9 mouse cellular contexts compared by ENCODE assay signal in the genomic region with DNA sequence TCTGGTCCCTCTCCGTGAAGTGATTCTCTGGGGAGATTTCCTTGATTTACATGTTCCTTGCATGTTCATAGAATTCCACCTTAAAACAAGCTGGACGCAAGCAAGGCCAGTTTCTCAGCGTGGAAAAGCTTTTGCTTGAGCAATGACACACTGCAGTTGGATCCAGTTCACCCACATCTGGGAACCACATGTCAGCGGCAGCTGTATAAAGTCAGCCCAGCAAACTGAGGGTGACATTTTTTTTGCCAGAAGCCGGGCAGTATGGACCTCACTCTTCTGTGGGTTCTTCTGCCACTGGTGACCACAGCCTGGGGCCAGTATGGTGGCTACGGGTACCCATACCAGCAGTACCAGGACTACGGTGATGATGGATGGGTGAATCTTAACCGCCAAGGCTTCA. TPM values are rescaled to one million over a fixed set of nuclear protein-coding genes. Genes with fewer than 3 reads are reported as not detected.
A peak's percentile ranks its signal among the peaks of the same experiment; 100 is the strongest.
DNase-seq lines count a peak whose midpoint lies in the region; ATAC-seq lines count a peak whose summit lies in the region.
"Had no signal": no experiment of that assay in that cellular context is flagged by ENCODE, and none has a peak within 500 bp of the region (broad histone marks: within the 10 kb centered on the region; RNA-seq: fewer than 3 reads in every experiment).

TSS of gene Dpt (plus strand) at position 174 of the 400 bp plus-strand sequence.

- 0 out of 2 replicates have a peak, but pooled peaks have one; percentile 23 for ATAC-seq in heart, embryonic 16.5 days (replicated peaks; ENCODE audit: extremely low read depth, insufficient read depth, low FRiP score)
- ATAC-seq in forebrain, embryonic 12.5 days (ENCODE audit: low FRiP score): no peak

- H3K4me2 ChIP-seq in heart, embryonic 16.5 days (ENCODE audit: low read depth, low read length): peak within 1 kb of the TSS; percentile 42
- no peak within 1 kb of the TSS for H3K4me2 ChIP-seq in forebrain, embryonic 12.5 days

- H3K36me3 ChIP-seq in heart, embryonic 16.5 days (ENCODE audit: control insufficient read depth, insufficient read depth): no peaks in the 10 kb centered on the region
- H3K36me3 ChIP-seq in forebrain, embryonic 12.5 days (replicated peaks): no peaks in the 10 kb centered on the region

- no peaks in the 10 kb centered on the region for H3K27me3 ChIP-seq in heart, embryonic 16.5 days (ENCODE audit: control insufficient read depth, insufficient read depth, low read length)
- no peaks in the 10 kb centered on the region for H3K27me3 ChIP-seq in forebrain, embryonic 12.5 days

- WGBS in heart, embryonic 16.5 days: 76% methylated on average over 8 of the region's 8 CpGs
- WGBS in forebrain, embryonic 12.5 days: 86% methylated on average over 8 of the region's 8 CpGs

- peak within 1 kb of the TSS; percentile 61; the same call in 1 of the 2 replicates for H3K27ac ChIP-seq in heart, embryonic 16.5 days (ENCODE audit: low read length)
- no peak within 1 kb of the TSS for H3K27ac ChIP-seq in forebrain, embryonic 12.5 days

- no peaks in the 10 kb centered on the region for H3K9me3 ChIP-seq in heart, embryonic 16.5 days (replicated peaks; ENCODE audit: control insufficient read depth, low read length)
- H3K9me3 ChIP-seq in forebrain, embryonic 12.5 days: no peaks in the 10 kb centered on the region

- DNase-seq in embryo, embryonic 10 days (ENCODE audit: low spot score): peak; percentile 12
- DNase-seq in embryo, embryonic 9.5 days (ENCODE audit: extremely low spot score): no peak
- peak; percentile 31 for DNase-seq in embryo, embryonic 11 days
- DNase-seq in lung, postnatal 36 days: peak; percentile 67
- no peak for DNase-seq in frontal cortex, adult 2 months (ENCODE audit: extremely low spot score in 1 of 2, low spot score in 1 of 2)
- DNase-seq in layer of hippocampus, postnatal 25 days (ENCODE audit: extremely low spot score in 1 of 2, low spot score in 1 of 2): no peak

- peaks cover 3% of the 10 kb centered on the region; the same call in 1 of the 2 replicates for H3K4me1 ChIP-seq in heart, embryonic 16.5 days (ENCODE audit: control insufficient read depth, insufficient read depth, low read length)
- no peaks in the 10 kb centered on the region for H3K4me1 ChIP-seq in forebrain, embryonic 12.5 days

- H3K9ac ChIP-seq in heart, embryonic 16.5 days (ENCODE audit: low read length): peak within 1 kb of the TSS; percentile 6; the same call in 1 of the 2 replicates
- no peak within 1 kb of the TSS for H3K9ac ChIP-seq in forebrain, embryonic 12.5 days

- H3K4me3 ChIP-seq in heart, embryonic 16.5 days (ENCODE audit: low read length): peak within 1 kb of the TSS; percentile 37
- no peak within 1 kb of the TSS for H3K4me3 ChIP-seq in forebrain, embryonic 12.5 days (replicated peaks)

RNA-seq across cellular contexts. Expression of gene Dpt, which starts in this region (rescaled TPM):
- polyA plus RNA-seq in heart, embryonic 16.5 days (2015; fragmentation: Nextera tagmentation; extraction: Ambion mirVana): 86.5 and 96.2 TPM in 2 replicates
- polyA plus RNA-seq in frontal cortex, adult 2 months (2012; rRNA removed): 0.30 and 0.36 TPM in 2 replicates
- not detected in 2 replicates for polyA plus RNA-seq in forebrain, embryonic 12.5 days (2016; fragmentation: Nextera tagmentation; extraction: Ambion mirVana)
- total RNA-seq in layer of hippocampus, postnatal 25 days (2021): under 1 TPM in 1 of 2 experiments, not detected in 1; 0.20 TPM
- polyA plus RNA-seq: neural tube, embryonic 14.5 days had no signal

Comparison
In these comparisons a context has a peak if more than half of its experiments do, and no peak if none do; other contexts are left out.
1. RNA of gene Dpt (polyA plus RNA-seq): 86.5 to 96.2 TPM in heart, embryonic 16.5 days; 0.30 to 0.36 TPM in frontal cortex, adult 2 months and not detected in forebrain, embryonic 12.5 days; every median in the first group is over 10 times any median in the second.
2. DNase-seq: peak in embryo, embryonic 10 days (single experiment), embryo, embryonic 11 days (single experiment) and lung, postnatal 36 days (single experiment); none in embryo, embryonic 9.5 days (single experiment), frontal cortex, adult 2 months (0 of 2) and layer of hippocampus, postnatal 25 days (0 of 2).